Mouse (Mus musculus) induced T-regulatory cell, adult 2 months (primary cell): Measurements from ENCODE around the gene Kcnj5.

Experiments
- DNase-seq: peaks from one replicate; pipeline ENCODE4 v3.0.0-alpha.2; 2012; ENCODE audit warnings: low read depth

Kcnj5 gene

DNA sequence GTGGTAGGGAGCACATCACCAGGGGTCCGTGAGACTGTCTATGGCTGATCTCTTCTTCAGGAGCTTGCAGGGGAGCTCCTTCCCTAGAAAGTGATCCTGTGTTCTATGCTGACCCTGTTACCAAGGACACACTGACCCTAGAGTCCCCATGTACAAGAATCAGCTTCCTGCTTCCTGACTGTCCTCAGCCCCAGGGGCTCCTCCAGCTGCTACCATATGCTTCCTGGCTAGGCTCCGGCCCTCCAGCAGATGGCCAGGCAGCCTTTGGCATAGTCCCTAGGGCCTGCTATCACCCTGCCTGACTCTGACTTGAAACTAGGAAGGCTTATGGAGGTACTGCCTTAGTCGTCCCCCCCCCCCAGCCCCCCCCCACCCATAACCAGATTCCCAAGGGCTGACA, 24.0 kb downstream of the Kcnj5 start:
- DNase-seq, result no peak

- DNase-seq, result no peak
Measured at GRCm38 (mm10) chr9:32315999-32316398, 28.2 kb downstream of the Kcnj5 start.

GRCm38 (mm10) chr9:32314071-32314470, 30.1 kb downstream of the Kcnj5 start:
- no peak for DNase-seq

DNA sequence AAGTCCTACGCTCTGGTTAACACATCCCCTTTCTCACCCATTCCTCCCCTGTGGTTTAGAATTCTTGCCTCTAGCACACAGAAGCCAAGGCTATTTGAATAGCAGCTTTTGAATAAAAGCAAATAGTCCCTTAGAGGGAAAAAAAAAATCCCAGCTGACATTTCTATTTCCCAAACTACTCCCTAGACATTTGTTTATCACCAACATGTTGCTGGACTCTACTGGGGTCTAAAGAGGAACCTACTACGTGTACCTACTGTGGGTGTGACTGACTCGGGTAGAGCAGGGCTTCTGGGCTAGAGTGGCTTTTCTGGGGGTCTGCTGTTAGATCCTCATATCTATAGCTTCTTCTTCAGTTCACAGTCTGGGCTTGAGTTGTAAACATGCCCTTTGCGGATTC, 31.9 kb downstream of the Kcnj5 start:
- no peak for DNase-seq

- DNase-seq, result no peak
Measured at GRCm38 (mm10) chr9:32311786-32312185, 32.4 kb downstream of the Kcnj5 start.

DNA sequence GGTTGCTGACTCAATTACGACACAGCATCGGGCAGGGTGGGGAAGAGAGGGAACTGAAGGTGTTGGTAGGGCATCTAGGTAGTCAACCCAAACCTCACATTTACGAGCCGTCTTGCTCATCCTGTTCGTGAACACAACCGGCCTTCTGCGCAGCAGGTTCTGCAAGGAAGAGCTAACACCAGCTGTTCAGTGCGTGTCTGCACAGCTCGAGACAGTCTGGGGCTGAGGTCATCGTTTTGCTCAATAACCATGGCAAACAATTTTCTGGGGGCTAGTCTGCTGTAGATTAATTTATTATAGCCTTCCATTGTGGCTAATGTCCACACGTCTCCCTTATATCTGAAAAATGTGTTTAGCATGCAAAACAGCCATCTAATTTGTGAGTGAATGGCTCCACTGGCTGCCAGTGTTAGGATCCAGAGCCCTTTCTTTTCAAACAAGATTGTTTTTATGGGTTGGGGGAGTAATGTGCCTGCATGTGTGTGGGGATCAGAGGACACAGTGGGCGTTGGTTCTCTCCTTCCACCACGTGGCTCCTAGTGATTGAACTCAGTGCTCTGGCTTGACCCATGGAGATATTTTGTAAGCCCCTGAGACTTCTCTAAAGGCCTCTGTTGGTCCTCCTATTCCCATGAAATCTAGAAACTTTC, 41.5 kb downstream of the Kcnj5 start:
- DNase-seq, result no peak

- DNase-seq, result no peak
Measured at GRCm38 (mm10) chr9:32295061-32295800, 48.9 kb downstream of the Kcnj5 start.

DNA sequence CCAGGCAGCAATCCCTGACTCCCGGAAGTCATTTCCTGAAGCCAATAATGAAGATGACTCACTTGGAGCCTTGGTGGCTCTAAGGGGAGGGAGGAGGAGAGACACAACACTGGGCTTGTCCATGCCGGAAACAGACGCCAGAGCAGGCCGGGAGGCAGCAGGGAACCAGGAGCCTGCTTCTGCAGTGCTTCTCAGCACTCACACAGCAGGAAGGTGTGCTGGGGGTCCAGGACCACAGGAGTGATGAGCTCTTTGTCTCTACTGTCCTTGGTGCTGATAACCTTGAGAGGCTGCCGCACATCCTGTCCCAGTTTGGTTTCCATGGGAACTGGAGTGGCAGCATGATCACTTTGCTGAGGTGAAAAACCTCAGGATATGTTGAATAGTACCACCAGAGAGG, 51.5 kb downstream of the Kcnj5 start:
- DNase-seq, result no peak

DNA sequence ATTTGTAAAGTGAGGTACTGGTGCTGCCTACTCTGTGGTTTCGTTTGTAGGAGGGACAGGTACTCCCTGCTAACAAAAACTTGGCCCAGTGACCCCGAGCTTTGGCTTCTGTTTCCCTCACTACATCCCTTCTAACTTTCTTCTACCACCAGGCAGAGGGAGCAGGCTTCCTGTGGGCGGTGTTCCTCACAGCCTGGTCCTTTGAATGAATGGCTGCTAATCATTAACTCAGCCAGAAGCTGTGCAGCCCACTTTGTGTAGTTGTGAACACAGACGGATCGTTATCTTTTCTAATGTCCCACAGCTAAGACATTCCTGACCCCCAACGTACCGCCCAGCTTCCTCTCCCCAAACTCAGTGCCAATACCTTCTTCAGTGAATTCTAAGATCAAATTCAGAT, 52.5 kb downstream of the Kcnj5 start:
- no peak for DNase-seq

DNA sequence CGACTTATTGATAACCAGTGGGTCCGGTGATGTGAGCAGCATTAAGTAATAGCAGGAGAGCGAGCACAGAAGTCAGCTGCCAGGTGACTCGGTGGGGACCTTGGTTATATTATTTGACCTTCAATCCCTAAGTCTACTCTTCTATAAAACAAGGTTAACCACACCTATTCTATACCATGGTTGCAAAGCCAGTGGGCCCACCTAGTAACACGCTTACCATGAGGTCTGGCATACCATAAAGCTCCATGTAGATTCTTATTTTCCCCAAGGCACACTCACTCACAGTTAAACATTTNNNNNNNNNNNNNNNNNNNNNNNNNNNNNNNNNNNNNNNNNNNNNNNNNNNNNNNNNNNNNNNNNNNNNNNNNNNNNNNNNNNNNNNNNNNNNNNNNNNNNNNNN, 60.6 kb downstream of the Kcnj5 start:
- DNase-seq, result no peak

- peak; percentile 3 for DNase-seq
Measured at GRCm38 (mm10) chr9:32280456-32280855, 63.7 kb downstream of the Kcnj5 start.

- DNase-seq, result no peak
Measured at GRCm38 (mm10) chr9:32279789-32280188, 64.4 kb downstream of the Kcnj5 start.

- no peak for DNase-seq
Measured at GRCm38 (mm10) chr9:32278052-32278451, 66.1 kb downstream of the Kcnj5 start.

DNA sequence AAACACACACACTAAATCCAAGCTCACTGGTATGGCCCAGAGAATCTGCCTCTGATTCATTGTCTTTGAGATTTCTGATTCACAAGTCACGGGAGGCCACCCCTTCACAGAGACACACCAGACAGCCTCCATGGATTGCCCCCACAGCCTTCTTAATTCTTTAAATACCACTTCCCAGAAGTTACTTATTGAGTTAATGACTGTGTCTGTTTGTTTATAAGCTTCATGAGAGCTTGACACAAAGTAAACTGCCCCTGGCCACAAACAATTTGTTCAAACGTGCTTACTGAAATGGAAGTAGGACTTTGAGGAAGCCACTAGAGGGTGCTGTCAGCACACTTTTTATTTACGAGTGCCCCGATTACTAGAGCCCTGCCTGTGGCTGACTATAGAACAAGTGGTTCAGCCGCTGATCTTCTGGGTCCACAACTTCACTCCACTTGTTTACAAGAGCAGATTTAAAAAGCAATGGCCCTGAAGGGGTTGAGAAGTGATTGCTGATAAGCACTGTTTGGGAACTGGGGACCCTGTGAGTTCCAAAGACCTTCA, 72.2 kb downstream of the Kcnj5 start:
- DNase-seq, result peak; percentile 78
